Mouse (Mus musculus) retina, adult 2 months (tissue): ENCODE measurements at regions not wholly inside any gene's neighbourhood (a gene's known extent, or its start where the extent isn't known, plus 50 kb on each side); places are given as distances from the start of the nearest gene placed in this dataset.

ENCODE experiments used
- DNase-seq: peaks from one replicate; pipeline ENCODE4 v3.0.0-alpha.2; 2012; ENCODE audit warnings: low read depth, low spot score

DNA sequence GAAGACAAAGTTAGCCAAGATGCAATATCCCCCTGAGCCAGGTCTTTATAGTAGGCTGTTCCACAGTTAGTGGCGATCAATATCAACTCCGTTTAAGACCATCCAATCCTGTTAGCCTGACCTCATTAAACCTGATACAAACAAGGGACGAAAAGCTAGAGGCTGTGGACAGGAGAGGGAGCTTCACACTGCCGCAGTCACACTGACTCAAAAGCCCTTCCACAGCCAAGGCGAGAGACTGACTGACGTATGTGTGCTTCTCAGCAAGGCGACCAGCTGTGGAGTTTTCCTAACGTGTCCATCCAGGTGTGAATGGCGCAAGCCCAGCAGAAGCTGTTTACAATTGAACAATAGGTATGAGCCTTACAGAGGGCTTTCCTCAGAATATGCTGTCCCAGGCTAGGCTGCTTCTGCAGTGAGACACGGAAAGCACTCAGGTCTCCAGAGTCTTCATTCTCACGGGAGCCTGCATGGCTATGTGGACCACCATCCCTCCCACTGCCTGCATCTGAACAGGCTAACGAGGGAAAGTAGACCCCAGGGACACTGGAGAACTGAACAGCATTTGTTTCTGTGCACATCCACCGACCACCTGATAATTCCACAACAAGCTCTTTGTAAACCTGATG is 224.7 kb upstream of the Pgrmc2 start:
- no peak for DNase-seq

DNA sequence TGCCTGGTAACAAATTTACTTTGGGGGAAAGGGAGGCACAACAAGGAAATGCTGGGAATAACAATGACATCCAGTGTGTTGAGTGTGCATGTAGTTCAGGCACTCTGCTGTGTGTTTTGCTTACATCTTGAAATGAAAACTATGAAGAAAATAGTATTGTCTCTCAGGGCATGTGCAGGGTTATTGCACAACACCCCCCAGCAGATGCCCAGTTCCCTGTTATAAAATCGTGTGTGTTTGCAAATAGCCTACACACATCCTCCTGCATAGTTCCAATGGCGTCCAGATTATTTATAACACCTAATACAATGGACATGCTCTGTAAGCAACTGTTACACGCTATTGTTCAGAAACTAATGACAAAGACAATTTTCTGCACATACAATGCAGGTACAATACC is 220.0 kb upstream of the Pgrmc2 start:
- DNase-seq, result no peak

DNA sequence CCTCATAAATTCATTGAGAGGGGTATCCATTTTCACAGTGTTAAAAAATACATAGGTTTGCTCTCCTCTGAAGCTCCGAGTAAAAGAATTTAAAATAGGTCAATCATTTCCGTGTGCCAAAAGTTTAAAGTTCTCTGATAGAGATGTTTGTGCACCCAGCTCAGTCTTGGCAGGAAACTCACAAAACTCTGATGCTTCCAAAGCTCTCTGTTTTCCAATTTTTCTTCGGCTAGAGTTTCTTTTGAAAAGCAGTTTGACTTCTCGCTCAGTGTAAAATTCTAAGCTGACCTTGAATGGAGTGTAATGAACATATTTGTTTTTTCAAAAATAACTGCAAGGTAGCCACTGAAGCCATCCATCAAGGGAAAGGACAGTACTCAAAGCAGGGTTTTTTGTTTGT is 215.9 kb upstream of the Pgrmc2 start:
- no peak for DNase-seq

DNA sequence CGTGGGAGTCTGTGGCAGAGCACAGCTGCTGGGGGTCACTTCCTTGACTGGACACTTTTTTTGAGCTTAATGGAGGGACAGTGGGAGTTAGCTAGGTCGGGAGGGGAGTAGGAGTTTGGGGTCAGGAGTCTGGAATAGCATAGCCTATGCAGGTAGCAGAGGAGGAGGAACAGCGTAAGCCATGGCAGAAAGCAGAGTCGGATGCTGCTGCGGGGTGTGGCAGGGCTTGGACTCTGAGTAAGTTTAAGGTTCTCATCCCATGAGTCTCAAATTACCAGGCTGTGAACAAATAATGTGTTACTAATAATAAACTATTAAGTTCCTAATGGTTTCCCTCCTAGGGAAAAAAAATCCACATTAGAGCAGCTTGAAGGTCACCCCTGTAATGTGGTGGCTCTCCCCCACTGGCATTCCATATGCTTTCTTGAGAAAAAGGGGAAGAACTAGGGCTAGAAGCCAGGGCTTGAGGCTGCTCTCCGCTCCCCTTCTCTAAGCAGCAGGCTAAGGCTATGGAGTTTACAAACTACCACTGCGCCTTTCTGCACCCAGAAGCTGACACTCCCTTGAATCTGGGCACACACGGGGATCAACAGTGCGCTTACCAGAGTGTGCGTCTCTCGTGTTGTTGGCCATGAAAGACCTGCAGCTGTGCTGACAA is 213.4 kb upstream of the Pgrmc2 start:
- no peak for DNase-seq

- DNase-seq, result no peak
These were observed 212.3 kb upstream of the Pgrmc2 start for GRCm38 (mm10) chr3:41295150-41295549.

GRCm38 (mm10) chr3:41290535-41291307 is 207.9 kb upstream of the Pgrmc2 start:
- no peak for DNase-seq

DNA sequence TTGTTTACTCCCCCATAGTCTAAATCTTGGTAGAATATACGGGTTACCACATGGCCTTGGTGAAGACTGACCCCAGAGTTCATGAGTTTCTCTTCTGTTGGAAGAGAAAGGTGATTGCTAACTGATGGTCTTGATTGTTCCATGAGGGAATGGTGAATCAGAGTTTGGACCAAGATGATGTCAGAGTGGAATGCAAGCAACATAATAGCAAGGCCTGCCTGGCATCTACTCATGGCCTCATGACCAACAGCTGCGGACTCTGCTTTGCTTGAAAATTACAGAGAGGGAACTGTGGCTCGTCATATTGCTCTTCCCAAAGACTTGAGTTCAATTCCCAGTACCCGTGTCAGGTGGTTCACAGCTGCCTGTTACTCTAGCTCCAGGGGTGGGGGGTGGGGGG is 205.9 kb upstream of the Pgrmc2 start:
- no peak for DNase-seq

GRCm38 (mm10) chr3:41288066-41288465 is 205.2 kb upstream of the Pgrmc2 start:
- no peak for DNase-seq

DNA sequence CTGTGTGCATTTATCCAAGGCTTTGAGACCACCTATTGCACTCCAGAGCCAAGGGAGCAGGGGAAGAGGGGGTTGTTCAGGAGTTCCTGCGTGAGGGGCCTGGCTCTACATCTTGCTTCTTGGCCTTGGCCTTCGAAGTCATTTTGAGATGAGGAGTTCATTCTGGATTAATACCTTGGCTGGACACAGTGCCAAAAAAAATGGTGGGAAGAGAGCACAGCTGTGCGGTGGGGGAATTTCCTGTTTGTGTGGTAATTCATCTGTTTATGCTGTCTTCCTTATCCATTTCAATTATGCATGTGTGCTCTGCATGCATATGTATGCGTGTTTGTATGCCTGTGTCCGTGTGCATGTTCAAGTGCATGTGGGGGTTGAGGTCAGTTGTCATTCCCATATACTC is 202.5 kb upstream of the Pgrmc2 start:
- DNase-seq, result no peak

GRCm38 (mm10) chr3:41284897-41285296 is 202.1 kb upstream of the Pgrmc2 start:
- DNase-seq, result no peak

GRCm38 (mm10) chr3:41282431-41283037 is 199.7 kb upstream of the Pgrmc2 start:
- no peak for DNase-seq

DNA sequence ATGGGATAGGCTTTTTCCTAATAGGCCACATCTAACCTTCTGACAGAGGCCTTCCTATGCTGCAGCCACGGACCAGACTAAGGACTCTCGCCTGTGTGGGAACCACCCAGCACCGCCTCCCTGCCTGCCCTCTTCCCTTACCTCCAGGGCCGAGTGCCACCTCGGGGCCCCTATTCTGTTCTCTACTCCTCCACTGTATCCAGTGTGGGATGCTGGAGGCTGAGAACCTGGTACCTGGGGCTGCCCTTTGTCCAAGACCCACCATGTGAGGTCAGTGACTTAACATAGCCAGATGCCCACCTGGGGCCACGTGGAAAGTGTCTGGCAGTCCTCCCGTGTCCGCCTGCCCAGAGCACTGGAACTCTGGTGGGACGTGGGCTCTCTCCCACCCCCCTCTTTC is 193.2 kb upstream of the Pgrmc2 start:
- no peak for DNase-seq

DNA sequence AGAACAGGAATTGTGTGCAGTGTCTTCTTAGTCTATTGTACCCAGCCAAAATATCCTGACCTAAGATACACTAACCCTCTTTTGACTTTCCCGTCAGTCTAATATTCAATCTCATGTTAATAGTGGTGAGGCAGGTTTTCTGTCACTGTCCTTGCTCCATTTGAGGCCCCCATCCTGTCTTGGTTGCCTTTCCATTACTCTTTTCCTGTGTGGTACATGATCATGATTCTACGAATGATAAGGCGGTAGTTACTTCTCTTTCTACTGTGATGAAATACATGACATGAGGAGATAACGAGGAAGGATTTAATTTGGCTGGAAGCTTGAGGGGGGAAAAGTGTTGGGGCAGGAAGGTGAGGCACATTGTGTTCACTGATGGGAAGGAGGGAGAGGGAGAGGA is 185.7 kb upstream of the Pgrmc2 start:
- DNase-seq, result no peak

DNA sequence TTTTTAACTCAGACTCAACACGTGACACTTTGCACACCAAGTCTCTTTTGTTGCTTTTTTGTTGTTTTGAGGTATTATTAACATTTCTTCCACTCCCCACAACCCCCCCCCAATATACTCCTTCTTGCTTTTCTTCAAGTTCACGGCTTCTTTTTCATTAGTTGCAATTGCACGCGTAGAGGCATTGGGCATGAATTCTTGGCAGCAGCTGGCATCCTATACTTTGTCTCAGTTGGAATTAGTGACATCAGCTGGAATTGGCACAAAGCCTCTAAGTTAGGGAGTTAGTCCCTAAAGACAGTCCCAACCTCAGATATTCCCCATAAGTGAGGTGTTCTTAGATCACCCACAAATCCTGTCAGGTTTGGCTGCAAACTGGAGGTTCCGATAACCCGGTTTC is 183.4 kb upstream of the Pgrmc2 start:
- no peak for DNase-seq

DNA sequence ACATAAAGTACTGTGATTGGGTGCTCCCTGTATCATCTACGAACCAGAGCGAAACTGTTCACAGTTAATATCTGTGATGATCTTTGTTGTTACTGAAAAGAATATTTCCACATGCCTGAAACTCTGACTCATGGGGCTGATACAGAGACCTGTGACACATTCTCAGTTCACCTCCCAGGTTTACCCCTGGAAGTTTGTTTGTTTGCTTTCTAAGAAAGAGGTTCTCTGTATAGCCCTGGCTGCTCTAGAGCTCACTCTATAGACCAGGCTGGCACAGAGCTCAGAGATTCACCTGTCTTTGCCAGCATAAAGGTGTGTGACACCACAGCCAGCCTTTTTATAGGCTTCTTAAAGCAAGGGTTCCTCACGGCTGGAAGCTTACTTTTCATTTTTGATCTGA is 182.6 kb upstream of the Pgrmc2 start:
- DNase-seq, result no peak

DNA sequence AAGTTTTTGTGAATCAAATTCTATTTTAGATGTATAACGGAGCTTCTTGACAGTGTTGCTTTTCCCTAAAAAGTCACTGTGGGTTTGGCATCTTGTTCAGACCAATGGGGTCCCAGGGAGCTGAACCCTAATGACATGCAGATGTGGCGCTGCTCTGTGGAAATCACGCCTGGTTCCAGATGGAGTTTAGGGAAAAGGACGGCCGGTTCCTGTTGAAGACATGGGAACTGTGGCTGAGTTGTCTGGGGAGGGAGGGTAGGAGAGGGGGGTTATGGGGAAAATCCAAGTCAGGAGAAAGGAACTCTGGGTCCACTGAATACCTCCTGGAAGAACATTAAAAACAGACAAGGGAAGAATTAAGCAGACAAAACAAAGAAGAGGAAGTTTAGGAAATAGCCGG is 175.4 kb upstream of the Pgrmc2 start:
- no peak for DNase-seq

DNA sequence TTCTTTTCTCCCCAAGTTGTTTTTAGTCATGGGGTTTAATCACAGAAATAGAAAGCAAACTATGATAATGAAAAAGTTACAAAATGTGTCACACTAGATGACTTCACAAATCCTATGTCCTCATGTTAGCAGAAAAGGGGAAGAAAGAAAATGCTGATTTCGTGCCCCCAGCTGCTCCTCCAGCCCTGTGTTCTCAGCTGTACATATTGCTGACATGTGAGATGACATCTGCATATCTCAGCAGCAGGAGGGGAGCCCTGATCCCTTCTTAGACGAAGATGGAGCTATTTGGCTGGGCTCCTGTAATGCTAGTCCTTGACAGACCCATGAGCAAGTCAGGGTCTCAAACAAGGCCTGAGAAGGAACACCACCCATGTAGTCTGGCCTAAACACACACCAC is 162.1 kb upstream of the Pgrmc2 start:
- no peak for DNase-seq

GRCm38 (mm10) chr3:41241856-41242552 is 159.2 kb upstream of the Pgrmc2 start:
- no peak for DNase-seq

DNA sequence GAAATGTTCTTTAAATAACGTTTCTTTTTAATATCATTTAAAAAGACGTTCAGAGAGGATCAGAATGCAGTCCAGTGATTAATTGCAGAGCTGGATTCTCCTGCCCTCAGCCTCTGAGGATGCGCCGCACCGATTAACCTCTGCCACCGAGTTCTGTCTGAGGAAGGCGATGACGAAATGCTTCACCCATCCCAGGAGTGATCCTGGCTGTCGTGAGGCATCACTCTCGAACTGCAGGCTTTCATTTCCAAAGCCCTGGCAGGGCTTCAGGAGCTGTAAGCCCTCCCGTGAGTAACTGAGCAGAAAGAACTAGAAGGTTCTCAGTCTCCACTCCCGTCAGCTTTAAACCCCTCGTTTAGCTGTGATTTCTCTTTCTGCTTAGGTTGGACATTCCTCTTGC is 157.0 kb upstream of the Pgrmc2 start:
- DNase-seq, result no peak

DNA sequence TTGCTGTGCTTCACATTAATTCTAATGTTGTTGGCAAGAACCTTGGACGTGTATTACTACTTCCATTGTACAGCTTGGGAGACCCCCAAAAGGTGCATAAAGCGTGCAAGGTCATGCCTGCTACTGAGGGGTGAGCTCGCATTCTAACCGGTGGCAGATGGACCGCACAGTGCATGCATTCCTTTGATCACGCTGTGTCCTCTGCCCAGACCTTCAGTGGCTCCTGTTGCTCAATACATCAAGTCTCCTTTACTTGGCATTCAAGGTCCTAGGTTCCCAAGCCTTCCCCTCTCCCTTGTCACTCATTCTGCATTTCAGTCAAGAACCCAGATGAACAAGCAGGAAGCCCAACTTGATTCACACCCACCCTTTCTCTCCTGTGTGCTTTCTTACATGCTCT is 156.4 kb upstream of the Pgrmc2 start:
- no peak for DNase-seq

- no peak for DNase-seq
These were observed 155.2 kb upstream of the Pgrmc2 start for GRCm38 (mm10) chr3:41238046-41238445.

DNA sequence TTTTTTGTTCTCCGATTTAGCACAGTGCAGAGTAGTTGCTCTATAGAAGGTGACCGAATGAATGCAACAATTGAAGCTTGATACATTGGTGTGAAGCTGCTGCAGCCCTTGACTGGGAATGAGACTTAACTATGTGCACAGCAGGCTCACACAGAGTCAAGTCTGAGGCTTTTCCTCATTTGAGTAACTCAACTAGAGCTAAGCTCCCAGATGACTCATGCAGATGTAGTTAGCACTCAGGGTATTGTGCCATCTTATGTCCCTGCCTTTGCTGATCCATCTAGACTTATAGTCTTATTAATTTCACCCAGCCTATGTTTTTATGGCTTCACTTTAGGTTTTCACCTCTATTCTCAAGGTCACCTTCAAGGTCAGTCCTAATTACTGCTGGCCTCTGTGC is 152.8 kb upstream of the Pgrmc2 start:
- no peak for DNase-seq
